Mouse (Mus musculus): ENCODE results near the gene Stt3b. TPM values are rescaled to one million over a fixed set of nuclear protein-coding genes. Genes with fewer than 3 reads are reported as not detected.
"Not testable (repeated sequence)": the region's sequence is repeated elsewhere in the genome, so short reads cannot be mapped to it uniquely, and the experiment has no call there.

The Stt3b gene
- total RNA-seq, 1 experiment from 2014 or later: 117 TPM

- DNase-seq: no peak
These were observed 8.6 kb upstream of the Stt3b start for GRCm38 (mm10) chr9:115318621-115319375.

- DNase-seq: no peak
These were observed 6.8 kb upstream of the Stt3b start for GRCm38 (mm10) chr9:115317049-115317448.

GRCm38 (mm10) chr9:115314556-115314955 lies 4.3 kb upstream of the Stt3b start:
- no peak for DNase-seq

GRCm38 (mm10) chr9:115313830-115314229 lies 3.6 kb upstream of the Stt3b start:
- DNase-seq: no peak

DNA sequence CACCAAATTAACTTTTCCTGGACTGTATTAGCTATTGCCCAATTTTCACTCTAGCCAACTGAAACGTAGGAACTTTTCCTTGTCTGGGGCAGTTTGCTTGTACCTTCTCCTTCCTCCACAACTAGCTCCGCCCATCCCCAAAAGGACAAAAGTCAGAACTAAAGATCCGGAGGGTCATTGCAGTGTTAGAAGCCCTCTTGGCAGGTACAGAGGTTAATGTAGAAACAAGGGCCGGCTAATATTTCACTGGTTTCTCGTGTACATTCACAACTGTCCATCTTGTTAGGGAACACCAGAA lies 951 bp upstream of the Stt3b start:
- DNase-seq: no peak

DNA sequence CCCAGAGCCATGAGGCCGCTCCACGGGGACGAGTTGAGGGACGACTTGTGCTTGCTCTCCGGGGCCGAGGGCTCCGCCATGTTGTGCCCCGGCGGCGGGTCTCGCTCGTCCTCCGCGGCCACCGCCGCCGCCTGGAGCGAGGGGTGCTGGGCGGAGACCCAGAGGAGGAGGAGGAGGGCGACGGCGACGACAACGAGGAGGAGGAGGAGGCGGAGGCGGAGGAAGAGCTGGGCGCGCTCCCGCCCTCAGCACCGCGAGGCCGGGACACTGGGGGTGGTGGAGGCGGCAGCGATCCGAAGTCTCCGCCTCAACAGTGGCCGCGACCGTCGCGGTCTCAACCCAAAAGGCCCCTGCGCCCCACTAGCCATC lies 260 bp downstream of the Stt3b start:
- DNase-seq: no peak

DNA sequence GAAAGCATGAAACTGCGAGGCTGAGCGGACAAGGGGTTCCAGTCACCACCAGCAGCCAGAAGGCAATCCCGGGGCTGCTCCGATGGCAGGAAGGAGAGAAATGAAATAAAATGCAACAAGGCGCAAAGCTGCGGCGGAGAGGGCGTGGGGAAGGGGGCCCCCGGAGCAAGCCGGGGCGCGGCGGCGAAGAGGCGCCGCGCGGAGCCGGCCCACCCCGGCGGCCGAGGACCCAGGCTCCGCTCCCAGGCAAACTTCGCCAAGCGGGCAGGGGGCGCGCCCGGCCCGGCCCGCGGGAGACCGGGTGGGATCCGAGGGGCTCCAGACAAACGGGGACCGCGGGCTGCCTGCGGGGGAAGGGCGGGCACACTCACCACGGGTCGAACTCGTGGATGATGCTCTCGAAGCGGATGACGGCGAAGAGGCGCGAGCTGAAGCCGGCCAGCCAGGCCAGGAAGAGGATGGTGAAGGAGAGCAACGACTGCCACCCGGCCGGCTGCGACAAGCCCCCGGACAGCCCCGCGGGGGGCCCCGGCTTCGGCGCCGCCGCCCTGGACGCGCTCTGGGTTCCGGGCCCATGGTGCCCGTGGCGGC lies 745 bp downstream of the Stt3b start:
- DNase-seq: peak; percentile 68

DNA sequence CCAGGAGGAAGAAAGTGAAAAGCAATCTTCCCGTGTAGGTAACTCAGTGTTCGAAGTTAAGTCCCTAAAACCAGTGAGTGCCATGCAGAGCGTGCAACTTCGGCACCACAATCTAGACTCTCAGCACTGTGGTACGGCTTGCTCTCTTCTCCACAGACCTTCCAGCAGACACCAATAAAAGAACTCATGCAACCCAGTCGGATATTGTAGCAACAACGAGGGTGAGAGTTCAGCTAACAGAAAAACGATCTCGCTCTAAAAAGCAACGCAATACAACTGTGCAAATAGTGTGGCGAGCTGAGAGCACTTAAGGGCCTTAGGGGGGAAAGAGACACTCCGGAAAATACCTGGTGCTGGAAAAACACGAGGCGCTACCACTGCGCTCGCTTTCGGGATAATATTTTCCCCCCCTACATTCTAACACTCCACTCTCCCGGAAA lies 1.3 kb downstream of the Stt3b start:
- peak; percentile 39 for DNase-seq

DNA sequence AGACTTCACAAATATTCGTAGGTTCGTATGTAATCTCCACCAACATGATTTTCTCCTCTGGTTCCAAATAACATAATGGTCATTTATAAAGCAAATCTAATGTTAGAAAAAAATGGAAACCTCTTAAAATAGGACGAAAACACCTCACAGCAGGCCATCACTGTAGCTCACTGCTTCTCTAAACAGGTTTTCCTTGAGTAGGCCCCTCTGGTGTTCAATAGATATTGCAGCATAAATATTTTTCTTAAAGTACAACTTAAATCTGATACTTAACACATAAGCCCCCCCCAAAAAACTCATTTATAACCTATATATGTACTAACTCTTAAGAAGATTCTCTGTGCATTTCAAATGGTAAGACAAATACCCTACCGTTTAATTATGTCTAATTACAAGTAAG lies 1.8 kb downstream of the Stt3b start:
- DNase-seq: no peak

DNA sequence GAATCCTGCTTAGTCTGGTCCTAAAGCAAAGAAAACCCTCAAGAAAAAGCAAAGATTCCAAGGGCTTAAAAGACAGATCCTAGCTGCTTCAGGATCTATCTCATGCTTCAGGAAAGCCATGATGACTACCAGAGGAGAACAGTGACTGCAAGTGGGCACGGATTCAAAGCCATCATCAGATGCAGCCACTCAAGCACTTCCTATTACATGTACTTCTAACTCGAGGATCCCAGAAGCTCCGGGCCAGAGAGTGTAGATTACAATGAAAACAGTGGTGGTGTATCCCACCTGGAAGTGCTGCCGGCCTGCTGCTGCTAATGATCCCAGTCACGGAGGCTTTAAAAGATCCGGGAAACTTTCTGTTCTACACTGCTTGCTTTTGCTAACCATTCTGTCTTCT lies 4.0 kb downstream of the Stt3b start:
- no peak for DNase-seq

DNA sequence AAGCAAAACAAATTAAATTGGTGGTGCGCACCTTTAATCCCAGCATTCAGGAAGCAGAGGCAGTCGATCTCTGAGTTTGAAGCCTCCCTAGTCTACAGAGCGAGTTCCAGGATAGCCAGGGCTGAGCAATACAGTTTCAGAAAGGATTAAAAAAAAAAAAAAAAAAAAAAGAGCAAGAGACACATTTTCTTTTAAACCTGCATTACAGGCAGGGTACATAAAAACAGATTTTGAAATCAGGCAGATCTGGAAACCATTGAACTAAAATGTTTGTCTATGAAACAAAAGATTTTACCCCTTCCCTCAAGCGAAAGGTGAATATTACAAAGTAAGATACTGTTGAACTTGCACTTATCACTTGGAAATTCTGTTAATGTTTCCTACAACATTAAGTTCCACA lies 6.1 kb downstream of the Stt3b start:
- DNase-seq: no peak

DNA sequence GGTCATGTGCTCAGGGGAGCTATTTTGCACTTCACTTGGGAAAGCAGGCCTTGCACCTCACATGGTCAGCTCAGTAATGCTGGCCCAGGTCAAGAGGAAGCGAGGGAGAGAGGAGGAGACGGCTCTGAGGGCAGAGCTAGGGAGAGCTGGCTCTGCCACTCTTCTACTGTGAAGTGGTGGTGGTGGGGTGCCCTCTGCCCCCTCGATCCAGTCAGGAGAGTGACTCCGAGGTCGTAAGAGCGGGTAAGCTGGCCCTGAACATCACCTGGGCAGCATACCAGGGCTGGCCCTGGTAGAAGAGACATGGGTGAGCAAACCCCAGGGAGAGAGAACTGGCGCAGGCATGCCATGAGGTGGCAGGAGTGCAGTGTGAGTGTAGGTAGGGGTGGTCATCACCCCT lies 8.6 kb downstream of the Stt3b start:
- DNase-seq: peak; percentile 13

DNA sequence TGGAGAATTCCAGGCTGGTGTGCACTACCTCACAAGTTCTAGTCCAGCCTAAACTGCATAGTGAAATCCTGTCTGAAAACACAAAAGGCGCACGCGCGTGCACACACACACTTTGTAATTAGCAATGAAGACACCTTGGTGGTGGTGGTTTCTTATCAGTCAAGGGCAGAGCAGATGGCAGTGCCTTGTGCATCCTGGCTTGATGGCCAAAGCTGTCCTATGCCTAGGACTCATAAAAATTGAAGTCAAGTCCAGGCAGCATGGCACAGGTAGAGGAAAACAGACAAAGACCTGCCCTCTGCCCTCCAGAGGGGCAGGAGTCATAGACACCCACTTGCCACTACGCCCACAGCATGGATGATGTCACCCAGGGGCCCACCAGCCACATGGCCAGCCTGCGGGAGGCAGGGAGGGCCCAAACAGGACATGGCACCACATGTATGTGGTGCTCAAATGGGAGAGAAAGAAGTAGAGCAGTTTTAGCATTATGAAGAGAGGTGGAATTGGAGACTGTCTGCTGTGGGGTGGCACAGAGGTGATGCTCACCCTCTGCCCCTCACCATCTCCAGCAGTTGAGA lies 9.1 kb downstream of the Stt3b start:
- no peak for DNase-seq

DNA sequence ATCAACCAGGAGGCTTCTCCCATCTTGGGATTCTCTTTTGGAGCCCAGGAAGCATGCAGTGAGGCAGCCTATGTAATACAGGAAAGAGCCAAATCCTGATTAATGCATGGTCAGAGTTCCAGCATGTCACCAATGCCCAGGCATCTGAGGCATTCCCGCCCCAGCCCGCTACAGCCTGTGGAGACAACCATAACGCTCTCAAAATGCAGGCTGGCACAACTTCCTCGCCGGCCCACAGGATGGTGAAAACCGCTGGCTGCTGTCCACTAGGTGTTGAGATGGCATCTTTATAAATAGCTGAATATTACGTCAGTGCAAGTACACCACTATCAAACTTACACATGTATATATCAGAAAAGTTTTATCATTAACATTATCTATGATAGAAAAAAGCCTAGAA lies 13.5 kb downstream of the Stt3b start:
- DNase-seq: peak; percentile 21

GRCm38 (mm10) chr9:115293920-115294594 lies 16.2 kb downstream of the Stt3b start:
- DNase-seq: no peak

GRCm38 (mm10) chr9:115287774-115288434 lies 22.3 kb downstream of the Stt3b start:
- no peak for DNase-seq

- no peak for DNase-seq
These were observed 25.8 kb downstream of the Stt3b start for GRCm38 (mm10) chr9:115284385-115284784.

- no peak for DNase-seq
These were observed 26.8 kb downstream of the Stt3b start for GRCm38 (mm10) chr9:115283403-115283802.

DNA sequence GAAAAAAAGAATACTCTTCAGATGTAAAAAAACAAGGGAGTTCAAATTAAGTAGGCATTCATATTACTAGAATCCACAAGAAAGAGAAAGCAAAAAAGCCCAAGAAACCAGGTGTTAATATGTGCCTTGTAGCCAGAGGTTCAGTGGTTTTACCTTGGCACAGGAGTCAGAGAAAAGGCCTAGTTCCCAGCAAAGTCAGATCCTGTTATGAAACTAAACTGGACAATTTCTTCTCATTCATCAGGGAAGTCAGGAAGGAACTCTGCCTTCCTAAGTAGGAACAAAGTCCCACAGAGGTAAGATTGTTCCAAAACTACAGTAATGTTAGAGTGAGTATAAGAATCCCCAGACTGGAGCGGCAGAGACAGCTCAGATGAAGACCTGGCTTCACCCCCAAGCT lies 31.6 kb downstream of the Stt3b start:
- DNase-seq: no peak

- DNase-seq: no peak
These were observed 35.4 kb downstream of the Stt3b start for GRCm38 (mm10) chr9:115274806-115275205.

DNA sequence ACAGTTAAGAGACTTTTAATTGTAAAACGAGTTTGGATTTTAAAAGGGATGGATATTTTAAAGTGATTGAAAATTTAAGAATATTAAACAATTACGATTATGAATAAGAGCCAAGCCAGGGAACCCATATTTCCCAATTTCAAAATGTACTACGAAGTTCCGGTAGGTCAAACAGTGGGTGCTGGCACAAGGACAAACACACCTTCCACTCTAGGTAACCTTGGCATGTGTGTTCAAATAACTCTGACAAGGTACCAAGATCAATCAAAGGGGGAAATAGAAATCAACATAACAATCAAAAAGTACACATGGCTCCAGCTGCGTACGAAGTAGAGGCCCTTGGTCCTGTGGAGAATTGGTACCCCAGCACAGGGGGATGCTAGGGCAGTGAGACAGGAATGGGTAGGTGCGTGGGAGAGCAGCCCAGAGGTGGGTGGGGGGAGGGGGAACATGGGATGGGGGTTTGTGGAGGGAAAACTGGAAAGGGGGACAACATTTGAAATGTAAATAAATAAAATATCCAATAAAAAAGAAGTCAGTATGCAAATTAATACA lies 37.0 kb downstream of the Stt3b start:
- no peak for DNase-seq

- DNase-seq: not testable (repeated sequence)
These were observed 37.8 kb downstream of the Stt3b start for GRCm38 (mm10) chr9:115272451-115272850.

DNA sequence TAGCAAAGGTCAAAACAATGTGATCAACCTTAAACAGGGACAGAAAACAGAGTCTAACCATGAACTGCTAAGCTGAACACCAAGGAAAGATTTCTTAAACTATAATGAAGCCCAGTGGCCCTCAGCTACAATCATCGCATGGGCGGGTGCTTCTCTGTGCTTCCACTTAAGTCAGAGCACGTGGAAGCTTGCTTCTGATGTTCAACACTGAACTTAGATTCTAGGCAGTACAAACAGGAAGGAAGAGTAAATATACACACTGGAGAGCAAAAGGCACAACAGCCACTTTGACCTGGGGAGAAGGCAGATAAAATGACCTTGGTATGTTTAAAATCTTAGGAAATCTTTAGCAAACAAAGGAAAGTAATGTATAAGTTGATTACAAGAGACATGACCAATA lies 38.7 kb downstream of the Stt3b start:
- DNase-seq: no peak
